Mouse (Mus musculus): ENCODE measurements around the gene Gpr182. TPM values are rescaled to one million over a fixed set of nuclear protein-coding genes. Genes with fewer than 3 reads are reported as not detected.

The Gpr182 gene
- total RNA-seq, 4 experiments from 2014 or later = 3.8 to 4.8 (median 4.2) TPM

DNA sequence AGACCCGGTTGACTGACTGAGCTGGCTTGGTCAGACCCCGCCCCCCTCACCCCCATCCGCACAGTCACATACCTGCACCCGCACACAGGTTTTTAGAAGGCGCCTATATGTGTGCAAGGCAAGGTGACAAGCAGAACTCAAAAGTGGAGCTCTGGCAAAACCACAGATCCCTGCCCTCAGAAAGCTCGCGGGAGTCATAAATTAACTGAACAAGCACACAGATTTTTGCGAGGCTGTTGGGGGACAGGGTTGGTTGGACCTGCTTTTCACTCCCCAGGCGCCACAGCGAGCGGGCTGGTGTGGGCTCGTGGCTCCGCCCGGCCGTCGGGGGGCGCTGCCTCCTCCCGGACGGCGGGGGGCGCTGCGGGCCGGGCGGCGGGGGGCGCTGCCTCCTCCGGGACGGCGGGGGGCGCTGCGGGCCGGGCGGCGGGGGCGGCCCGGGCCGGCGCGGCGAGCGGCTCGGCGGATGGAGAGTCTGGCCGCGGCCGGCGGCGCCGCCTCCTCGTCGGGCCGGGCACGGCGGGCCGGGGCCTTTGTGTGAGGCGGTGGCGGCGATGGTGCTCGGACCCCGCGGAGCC, 12.4 kb downstream of the Gpr182 start, which contains the start of gene Zbtb39:
Gene Zbtb39 (plus strand): TSS at position 456 of the 578 bp plus-strand sequence.
- DNase-seq (ENCODE audit: low spot score) = peak; percentile 63

DNA sequence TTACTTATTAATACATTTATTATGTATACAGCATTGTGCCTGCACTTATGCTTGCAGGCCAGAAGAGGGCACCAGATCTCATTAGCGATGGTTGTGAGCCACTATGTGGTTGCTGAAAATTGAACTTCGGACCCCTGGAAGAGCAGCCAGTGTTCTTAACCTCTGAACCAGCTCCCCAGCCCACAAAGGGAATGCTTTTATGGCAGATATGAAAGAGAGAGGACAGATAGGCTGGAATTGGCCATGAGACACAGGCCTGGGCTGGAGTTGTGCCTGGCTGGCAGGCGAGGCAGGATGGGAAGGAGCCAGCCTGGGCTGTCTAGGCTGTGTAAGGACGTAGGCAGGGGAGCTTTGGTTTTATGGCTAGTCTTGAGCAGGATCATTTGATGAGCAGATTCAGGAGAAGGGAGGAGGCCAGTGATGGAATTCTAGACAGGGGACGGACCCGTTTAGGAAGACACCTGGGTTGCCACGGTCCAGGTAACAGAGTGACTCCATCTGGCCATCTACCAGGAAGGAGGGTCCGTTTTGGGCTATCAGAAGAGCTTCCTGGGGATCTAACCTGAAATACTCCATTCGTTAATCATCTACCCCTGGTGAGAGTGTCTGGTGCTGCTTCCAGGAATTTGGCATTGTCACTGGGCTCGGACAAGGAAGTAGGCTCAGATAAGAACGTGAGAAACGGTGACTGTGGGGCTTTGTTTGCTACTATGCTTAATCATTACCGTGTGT, 13.2 kb downstream of the Gpr182 start:
- no peak for DNase-seq (ENCODE audit: low spot score)

DNA sequence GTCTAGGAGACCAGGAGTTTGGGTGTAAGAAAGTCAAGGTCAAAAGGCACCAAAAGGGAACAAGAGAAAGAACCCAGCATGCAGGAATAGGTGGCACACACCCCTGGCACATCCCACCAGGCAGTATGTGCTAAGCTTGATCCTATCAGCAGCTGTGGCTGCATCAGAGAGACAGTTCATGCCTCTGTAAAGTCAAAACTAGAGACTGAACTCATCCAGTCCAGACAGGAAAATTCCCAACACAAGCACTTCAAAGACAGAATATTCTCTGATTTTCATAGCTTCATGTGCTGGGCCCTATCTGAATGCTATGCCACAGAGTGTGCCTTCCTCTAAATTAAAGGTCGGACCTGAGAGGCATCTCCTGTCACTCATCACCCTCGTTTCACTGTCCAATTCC, 14.0 kb downstream of the Gpr182 start:
- no peak for DNase-seq (ENCODE audit: low spot score)

DNA sequence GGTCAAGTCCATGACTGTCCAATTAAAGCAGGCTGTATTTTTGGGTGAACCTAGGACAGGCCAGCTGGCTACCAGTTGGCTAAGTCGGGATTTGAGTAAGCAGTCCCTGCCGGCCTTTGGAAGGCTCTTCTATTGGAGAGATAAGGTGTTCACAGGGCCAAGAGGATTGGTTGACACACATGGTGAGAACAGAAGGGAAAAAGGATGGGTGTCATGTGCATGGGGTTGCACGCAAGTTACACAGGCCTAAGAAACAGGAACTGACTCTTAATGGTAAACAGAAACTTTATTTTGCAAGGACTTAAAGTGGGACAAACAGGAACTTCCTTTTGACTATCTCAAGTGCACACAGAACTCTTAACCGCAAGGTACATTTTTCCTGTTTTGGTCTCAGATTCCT, 14.6 kb downstream of the Gpr182 start:
- DNase-seq (ENCODE audit: low spot score) = no peak

DNA sequence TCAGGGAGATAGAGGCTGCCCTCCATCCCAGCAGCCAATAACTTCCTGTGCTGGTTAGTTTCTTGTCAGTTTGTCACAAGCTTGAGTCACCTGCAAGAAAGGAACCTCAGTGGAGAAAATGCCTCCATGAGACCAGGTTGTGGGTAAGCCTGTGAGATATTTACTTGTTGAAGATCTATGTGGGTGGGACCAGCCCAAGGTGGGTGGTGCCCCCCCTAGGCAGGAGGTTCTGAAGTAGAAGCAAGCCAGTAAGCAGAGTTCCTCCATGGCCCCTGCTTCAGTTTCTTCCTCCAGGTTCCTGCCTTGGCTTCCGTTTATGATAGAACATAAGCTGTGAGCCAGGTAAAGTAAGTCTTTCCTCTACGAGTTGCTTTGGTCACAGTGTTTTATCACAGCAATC, 15.3 kb downstream of the Gpr182 start:
- DNase-seq (ENCODE audit: low spot score) = no peak

DNA sequence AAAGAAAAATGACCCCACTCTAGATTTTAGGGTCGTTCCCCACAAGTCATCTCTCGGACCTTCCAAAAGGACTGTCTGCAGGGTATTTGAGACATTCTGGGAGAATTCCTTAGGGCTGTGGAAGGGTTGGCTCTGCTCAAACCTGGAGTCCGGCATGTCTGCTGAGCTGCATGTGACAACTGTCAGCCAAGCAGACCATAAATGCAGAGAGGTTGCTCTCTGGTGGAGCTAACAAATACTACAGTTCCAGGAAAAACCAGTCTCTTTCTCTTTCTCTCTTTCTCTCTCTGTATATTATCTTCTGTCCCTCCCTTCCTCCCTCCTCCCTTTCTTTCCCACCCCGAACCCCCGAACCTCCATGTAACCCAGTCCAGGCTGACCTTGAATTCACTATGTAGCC, 17.1 kb downstream of the Gpr182 start:
- no peak for DNase-seq (ENCODE audit: low spot score)

DNA sequence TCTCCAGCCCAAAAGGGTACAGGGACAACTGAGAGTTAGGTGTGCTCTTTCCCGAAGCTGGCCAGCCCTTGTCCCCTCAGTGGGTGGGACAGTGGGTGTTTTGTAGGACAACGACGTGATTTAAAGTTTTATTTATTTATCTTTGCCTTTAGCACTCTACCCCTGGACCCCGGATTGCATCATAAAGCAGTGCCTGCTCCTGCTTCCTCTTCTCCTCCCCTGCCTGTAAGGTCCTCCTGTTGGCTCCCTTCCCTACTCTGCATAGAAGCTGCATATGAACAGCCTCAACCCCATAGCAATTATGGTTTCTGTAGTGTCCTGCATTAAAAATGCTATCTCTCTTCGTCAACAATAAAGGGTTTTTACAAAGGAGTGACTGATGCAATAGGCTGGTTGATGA, 20.1 kb downstream of the Gpr182 start:
- DNase-seq (ENCODE audit: low spot score) = no peak

DNA sequence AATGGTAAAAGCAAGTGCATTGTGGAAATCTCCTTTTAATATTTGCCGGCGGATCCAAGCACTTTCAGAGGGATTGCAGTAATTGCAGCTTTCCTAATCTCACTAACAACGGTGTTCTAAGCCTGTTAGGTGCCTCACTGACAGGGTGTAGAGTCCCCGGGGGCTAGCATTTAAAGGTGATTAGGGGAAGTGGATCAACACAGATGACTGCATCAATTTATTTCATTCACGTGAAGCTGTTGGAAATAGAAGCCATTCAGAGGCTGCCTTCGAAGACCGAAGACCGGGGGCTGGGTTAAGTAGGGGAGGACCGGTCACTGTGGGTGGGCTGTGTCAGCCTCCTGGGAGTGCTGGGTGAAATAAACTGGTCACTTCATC, 20.6 kb downstream of the Gpr182 start:
- no peak for DNase-seq (ENCODE audit: low spot score)

DNA sequence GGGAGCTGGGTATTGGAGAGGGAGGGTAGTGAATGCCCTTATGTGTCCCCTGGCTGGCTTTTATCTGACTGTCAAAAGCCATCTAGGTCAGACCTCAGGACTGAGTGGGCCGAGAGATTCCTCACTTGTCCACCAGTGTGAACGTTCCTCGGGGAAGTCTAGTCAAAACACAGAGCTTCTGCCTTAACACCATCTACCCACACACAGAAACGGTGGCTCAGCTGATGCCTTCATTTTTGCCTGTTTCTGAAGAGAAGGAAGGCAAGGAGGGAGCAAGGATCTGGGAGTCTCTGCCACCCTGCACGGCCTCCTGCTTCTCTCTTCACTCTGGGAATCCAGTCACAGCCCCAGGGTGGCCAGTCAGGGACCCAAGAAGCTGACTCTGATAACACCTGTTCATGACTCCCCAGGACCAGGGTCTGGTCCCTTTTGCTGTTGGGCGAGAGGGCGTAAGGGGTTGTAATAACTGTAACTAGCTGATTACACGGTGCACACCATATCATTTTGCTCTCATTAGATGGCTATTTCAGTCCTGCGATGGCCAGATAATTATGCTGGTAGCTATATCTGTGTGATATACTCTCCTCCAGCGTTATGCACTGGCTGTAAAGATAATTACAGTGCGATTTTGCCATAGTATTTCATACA, 21.1 kb downstream of the Gpr182 start:
- DNase-seq (ENCODE audit: low spot score) = no peak

DNA sequence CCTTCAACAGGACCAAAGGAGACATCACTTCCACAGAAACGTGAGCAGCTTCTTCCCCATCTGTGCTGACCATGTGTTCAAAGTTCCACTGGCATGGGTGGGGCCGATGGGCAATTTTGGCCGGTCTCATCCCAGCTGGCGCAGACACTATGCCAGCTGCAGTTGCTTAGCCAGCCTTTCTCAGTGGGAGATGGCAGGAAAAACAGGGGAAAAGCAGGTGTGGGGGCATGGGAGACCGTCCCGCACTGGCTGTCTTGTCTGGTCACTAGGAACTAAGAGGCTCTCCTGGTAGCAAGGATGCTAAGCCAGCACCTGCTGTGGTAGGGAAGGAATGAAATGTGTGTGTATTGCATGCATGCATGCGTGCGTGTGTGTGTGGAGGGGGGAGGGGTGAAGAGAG, 23.1 kb downstream of the Gpr182 start:
- no peak for DNase-seq (ENCODE audit: low spot score)

DNA sequence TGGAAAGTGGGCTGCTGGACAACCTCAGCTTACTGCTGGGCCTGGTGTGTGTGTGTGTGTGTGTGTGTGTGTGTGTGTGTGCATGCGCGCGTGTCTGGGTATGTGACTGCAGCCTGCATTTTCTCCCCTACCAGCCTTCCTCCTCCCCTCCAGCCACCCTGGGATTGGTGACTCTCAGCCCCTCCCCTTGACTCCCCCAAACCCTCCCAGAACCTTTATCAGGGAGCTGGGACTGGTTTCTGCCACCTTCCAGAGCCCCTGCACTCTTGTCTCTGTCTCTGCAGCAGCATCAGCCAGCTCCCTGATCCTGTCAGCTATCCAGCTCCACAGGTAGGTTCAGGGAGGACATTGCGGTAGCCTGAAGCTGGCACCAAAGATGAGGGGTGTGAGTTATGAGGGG, 26.4 kb downstream of the Gpr182 start:
- no peak for DNase-seq (ENCODE audit: low spot score)

DNA sequence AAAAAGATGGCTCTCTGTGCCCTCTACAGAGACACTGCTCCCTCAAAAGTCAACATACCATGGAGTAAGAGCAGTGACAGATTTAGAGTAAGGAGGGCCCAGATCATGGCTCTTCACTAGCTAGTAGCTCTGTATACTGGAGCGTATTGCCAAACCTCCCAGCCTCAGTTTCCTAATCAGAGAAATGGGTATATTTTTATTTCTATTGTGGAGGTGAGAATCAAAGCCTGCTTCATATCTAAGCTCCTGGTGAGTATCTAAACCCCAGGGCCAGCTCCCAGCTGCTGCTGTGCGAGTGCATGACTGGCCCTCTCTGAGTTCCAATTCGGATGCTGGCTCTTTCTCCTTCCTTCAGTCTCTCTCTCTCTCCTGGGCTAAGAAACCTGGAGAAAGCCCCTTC, 27.4 kb downstream of the Gpr182 start, which contains the start of gene Tac2:
Gene Tac2 (plus strand): TSS at position 301 of the 400 bp plus-strand sequence.
- no peak for DNase-seq (ENCODE audit: low spot score)

DNA sequence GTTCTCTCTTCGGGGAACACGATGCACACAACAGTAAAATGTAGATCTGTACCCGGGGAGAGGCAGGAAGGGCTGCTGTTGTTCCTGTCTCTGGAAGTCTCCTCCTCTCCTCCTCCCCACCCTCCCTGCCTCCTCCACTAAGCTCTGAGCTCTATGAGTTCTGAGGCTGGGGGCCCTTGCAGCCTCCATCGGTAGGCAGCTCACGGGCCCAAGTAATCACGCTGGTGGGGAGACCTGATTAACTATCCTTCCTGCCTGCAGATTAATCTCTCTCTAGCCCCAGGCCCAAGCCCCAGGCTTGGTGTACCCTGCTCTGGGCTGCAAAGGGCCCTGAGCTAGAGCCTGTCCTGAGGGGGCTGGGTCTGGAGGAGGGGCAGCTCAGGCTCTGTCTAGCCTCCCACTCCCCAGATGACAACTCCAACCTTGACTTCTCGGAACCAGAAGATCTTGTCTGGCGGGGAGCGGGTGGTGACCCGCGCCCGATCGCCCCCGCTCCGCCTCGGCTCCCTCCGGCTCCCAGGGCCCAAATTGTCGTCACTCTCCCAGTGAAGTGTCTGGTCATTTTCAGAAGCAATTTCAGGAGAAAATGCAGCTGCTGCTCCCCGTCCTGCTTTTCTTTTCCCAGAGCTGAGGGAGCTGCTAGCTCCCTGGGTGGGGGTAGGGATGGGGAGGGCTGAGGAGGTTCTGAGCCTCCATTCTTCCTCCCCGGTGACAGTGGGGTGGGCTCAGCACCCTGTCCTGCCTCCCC, 29.7 kb downstream of the Gpr182 start:
- DNase-seq (ENCODE audit: low spot score) = peak; percentile 11

DNA sequence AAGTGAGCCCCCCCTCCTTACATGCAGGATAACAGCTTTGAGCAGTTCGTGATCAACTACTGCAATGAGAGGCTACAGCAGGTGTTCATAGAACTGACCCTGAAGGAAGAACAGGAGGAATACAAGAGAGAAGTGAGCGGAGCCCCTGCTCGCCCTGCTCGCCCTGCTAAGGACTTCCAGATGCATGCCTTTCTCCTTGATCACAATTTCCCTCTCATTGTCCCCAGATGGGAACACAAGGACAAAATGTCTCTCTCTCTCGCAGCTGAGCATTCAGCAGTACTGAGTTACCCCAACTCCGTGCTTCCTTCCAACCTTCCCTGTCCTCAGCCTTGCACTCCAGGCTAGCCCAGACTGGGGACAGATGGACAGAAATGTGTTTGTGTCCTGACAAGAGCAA, 38.8 kb downstream of the Gpr182 start:
- DNase-seq (ENCODE audit: low spot score) = no peak

DNA sequence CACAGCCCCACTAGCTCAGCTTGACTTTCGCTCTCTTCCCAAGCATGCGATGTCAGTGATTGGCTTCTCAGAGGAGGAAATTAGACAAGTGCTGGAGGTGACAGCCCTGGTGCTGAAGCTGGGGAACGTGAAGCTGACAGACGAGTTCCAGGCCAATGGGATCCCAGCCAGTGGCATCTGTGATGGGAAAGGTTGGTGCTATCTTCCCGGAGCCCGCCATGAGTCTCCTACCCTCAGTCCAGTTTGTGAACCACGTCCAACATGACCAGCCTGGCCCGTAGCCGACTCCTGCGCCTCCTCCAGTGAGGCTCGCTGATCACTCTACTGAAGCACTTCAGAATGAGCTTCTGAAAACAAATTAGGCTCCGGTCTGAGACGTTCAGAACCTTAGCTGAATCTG, 41.2 kb downstream of the Gpr182 start:
- DNase-seq (ENCODE audit: low spot score) = no peak

DNA sequence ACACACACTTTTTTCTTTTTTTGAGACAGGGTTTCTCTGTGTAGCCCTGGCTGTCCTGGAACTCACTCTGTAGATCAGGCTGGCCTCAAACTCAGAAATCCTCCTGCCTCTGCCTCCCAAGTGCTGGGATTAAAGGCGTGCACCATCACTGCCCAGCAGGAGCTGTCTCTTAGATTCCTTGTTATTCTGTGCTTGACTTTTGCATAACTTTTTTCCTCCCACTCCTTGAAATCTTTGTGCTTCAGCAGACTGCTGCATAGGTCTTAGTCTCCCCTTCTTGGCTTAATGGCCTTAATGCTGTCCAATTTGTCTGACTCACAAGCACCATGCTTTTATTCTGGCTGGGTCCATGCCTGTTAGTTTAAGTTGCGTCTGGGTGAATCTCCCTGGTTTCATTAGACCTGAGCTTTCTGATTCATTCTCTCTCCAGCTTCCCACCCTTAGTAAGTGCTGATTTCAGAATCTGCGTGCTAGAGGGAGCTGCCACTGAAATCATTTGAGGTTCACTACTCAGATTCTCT, 42.6 kb downstream of the Gpr182 start:
- no peak for DNase-seq (ENCODE audit: low spot score)

DNA sequence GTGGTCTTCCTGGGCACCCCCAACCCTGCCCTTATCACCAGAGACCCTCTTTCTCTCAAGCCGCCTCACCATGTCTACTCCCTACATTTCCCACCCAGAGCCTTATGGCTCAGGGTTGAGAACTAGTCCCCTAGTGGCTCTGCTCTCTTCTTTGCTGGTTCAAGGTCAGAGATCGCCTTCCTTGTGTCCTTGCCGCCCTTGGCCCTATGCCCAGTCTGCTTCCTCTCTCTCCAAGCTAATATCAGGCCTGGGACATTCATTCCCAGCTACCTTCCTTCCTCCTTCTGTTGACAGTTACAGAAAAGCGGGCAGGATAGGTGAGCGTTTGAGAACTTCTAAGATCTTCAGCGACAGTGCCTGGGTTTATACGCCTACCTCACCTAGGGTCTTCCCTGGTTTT, 43.8 kb downstream of the Gpr182 start:
- DNase-seq (ENCODE audit: low spot score) = no peak

DNA sequence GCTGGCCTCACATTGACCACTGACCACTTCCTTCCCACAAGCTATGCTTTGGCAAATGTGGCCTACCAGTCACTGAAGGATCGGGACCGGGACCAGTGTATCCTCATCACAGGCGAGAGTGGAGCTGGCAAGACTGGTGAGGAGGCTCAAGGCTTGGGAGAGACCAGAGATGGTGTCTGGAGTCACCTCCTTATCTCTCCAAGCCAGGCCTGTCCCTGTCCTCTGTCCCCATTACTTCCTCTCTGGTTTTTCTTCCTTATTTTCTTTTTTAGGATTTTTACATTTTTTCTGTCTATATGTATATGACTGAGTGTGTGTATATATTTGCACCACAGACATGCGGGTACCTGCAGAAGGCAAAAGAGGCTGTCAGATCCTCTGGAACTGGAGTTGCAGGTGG, 45.7 kb downstream of the Gpr182 start:
- DNase-seq (ENCODE audit: low spot score) = no peak

DNA sequence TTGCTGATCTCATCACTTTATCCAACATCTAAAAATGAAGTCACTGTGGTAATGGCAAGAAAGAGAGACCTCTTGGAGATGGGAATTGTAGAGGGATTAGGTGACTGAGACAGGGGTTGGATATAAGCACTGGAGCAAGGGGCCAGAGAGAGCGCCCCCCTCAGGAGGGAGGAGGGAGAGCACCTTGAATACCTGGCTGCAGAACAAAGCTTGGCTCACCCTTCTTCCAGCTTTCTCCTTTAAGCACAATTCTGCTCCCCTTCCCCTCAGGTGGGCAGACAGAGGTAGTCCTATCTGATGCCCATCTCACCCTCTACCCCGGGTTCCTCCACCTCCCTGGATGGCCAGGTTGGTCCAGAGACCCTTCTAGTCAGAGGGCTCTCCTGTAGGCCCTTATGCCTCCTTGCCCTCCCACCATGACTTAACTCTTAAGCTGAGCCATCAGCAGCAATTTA, 46.7 kb downstream of the Gpr182 start, which contains the start of gene Myo1a:
Gene Myo1a (plus strand): TSS at position 405 of the 455 bp plus-strand sequence.
- no peak for DNase-seq (ENCODE audit: low spot score)

DNA sequence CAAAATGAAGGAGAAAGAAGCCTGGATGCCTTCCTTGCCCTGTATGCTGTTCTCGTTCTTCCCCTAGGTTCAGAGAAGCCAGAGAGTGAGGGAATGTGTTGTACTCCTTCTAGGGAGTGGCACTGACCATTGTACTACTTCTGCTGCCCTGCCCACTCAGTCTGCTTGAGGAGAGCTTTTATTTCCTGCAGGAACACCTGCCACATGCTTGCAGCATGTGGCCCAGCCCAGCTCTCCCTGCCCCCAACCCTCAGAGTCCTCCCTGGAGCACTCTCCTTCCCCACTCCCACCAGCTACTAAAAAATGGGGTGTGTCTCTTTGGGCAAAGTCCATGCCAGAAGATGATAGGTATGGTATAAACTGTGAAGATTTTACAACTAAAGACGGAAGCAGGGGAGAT, 47.2 kb downstream of the Gpr182 start:
- no peak for DNase-seq (ENCODE audit: low spot score)

DNA sequence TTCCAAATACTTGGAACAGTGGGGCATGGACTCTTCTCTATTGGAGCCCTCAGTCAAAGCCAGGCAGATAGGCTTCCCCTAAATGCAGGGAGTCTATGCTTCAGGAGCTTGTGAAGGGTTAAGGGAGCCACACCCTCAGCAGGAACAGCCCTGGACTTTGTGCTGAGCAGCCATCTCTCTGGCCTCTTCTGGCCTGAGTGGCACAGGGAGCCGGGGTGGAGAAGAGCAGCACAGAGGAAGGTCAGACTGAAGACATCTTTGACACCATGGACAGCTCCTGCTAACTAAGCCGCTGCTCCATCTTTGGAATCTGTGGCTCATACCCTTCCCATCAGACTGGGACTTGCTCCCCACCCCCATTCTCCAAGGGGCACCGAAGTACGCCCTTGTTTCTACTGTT, 48.2 kb downstream of the Gpr182 start:
- no peak for DNase-seq (ENCODE audit: low spot score)

DNA sequence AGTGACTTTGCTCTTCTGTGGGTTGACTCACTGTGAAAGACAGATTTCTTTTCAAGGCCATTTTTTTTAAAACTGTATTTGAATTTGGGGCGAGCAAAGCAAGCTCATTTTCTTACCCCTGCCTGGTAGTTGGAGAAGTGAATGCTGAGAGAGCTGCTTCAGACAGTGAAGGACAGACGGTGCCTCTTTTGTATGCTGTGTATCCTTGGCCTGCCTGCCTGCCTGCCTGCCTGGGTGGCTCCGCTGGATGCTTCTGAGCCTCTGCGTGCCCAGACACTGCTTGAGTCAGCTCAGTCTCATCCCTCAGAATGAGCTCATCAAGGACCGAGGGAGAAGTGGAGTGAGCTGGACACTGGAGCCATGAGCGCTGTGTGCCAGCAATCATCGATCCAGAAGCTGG, 52.6 kb downstream of the Gpr182 start:
- DNase-seq (ENCODE audit: low spot score) = no peak

All from heart, adult 8-10 months (tissue).